Mouse (Mus musculus) olfactory bulb, adult 2 months (tissue): ENCODE measurements around the gene Ophn1. TPM values are rescaled to one million over a fixed set of nuclear protein-coding genes. Genes with fewer than 3 reads are reported as not detected.

Source experiments
- H3K27ac ChIP-seq: fragments of 200-500 bp; 2 replicates; pipeline ENCODE4 v1.5.1; 2012; ENCODE audit warnings: low read depth, low read length; ENCODE audit not compliant: insufficient read depth
- H3K4me1 ChIP-seq: fragments of 200-500 bp; 2 replicates; pipeline ENCODE4 v1.6.1; 2012; ENCODE audit warnings: low read length; ENCODE audit not compliant: control insufficient read depth, insufficient read depth
- H3K4me3 ChIP-seq: fragments of 200-500 bp; 2 replicates; pipeline ENCODE4 v1.5.1; 2012; ENCODE audit warnings: mild to moderate bottlenecking, low read depth, low read length, moderate library complexity; ENCODE audit not compliant: insufficient read depth
- CTCF ChIP-seq: fragments of 200-500 bp; IDR thresholded peaks from 2 replicates; pipeline ENCODE4 v1.5.1; 2012; ENCODE audit warnings: low read depth, mild to moderate bottlenecking, low read length, moderate library complexity; ENCODE audit not compliant: insufficient read depth
- POLR2A ChIP-seq: fragments of 200-500 bp; IDR thresholded peaks from 2 replicates; pipeline ENCODE4 v1.6.1; 2012; ENCODE audit warnings: mild to moderate bottlenecking, low read depth, low read length, moderate library complexity; ENCODE audit not compliant: insufficient read depth
- WGBS: fragments of 180-500 bp; shearing (Covaris S2); methylation state at CpG from one replicate; pipeline ENCODE4 v1.1.7; 2018; 5-methylcytosine and 5-hydroxymethylcytosine counted together
- polyA plus RNA-seq: library from polyadenylated mRNA; stranded (reverse); fragments of >200 nt; gene quantifications from 2 replicates; pipeline ENCODE4 v1.2.4, GENCODE M21; 2012; ENCODE audit warnings: low replicate concordance; ENCODE audit not compliant: missing spikeins, insufficient read depth, insufficient read length

Gene Ophn1
- polyA plus RNA-seq, 1 experiment = not detected

DNA sequence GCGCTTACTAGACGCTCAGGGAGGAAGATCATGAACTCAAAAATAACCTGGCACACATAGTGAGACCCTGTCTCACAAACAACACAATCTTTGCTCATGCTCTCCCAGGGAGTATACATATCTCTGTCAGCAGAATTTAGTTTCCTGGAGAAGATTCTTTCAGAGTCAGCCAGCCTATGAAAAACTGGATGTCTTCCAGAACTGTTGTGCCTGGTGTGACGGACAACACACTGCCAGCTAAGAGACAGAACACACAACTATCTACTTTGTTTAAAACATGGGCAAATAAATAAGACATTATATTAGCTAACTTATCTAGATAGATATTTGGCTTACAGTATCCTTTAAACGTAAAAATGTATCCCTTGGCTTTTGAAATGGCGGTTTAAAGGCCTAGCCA, 154.1 kb downstream of the Ophn1 start:
- TF ChIP-seq CTCF (no peak), POLR2A (no peak)
- no peaks in the 10 kb centered on the region for H3K4me1 ChIP-seq
- 76% methylated on average over 5 of the region's 5 CpGs for WGBS
- H3K27ac ChIP-seq = no peak overlapping the region
- H3K4me3 ChIP-seq = no peak overlapping the region

DNA sequence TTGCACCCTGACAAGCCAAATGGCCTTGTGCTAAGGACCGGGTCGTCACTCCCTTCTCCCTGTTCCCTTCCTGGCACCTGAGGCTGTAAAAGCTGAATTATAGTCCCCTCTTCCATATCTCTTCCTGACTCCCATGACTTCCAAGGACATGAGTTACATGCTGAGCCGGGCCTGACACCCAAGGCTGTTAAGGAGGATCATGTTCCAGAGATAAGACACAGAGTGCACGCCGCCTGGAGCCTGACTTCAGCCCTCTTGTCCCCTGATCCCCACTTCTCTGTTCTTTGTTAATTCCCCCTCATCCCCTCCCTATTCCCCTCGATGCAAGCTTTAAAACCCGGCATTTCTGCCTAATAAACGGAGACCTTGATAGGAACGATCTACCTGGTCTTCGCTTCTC, 167.8 kb downstream of the Ophn1 start:
- TF ChIP-seq CTCF (no peak), POLR2A (no peak)
- no peak overlapping the region for H3K4me3 ChIP-seq
- WGBS = 93% methylated on average over 10 of the region's 10 CpGs
- no peaks in the 10 kb centered on the region for H3K4me1 ChIP-seq
- H3K27ac ChIP-seq = no peak overlapping the region

DNA sequence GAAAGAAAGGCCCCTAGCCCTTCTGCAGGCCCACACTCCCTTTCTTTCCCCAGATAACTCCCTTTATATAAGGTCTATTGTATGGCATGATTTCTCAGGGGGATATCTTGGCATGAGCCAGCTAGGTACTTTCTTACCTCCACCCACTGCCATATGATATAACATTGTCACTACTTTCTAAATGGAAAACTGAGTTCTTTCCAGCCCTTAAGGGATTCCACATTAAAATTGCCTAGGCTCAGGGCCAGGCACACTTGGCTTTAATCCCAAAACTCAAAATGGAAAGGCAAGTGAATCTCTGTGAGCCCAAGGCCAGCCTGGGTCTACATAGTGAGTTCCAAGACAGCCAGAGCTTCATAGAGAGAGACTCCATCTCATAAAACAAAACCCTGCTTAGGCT, 183.1 kb downstream of the Ophn1 start:
- H3K4me3 ChIP-seq = no peak overlapping the region
- no peaks in the 10 kb centered on the region for H3K4me1 ChIP-seq
- no peak for TF ChIP-seq POLR2A
- no peak for TF ChIP-seq CTCF
- no peak overlapping the region for H3K27ac ChIP-seq

DNA sequence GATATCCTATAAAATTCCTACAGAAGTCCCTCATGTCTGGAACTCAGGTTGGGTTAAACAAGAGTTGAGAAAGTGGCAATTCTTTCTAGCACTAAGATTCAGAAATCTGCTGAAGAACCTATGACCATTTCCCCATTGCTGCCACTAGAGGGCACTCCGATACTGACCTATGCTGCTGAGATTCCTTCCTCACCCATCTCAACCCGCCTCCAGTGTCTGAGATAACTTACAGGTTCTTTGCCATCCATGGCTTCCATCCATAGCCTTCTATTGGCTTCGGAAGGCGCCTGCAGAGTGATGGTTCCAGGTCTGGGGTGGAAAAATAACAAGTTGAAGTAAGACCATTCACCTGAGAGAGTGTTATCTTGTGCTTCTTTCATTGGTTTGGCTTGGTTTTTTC, 189.2 kb downstream of the Ophn1 start:
- no peaks in the 10 kb centered on the region for H3K4me1 ChIP-seq
- H3K4me3 ChIP-seq = no peak overlapping the region
- no peak for TF ChIP-seq POLR2A
- TF ChIP-seq CTCF = no peak
- no peak overlapping the region for H3K27ac ChIP-seq
- 14% methylated on average over 4 of the region's 4 CpGs for WGBS

DNA sequence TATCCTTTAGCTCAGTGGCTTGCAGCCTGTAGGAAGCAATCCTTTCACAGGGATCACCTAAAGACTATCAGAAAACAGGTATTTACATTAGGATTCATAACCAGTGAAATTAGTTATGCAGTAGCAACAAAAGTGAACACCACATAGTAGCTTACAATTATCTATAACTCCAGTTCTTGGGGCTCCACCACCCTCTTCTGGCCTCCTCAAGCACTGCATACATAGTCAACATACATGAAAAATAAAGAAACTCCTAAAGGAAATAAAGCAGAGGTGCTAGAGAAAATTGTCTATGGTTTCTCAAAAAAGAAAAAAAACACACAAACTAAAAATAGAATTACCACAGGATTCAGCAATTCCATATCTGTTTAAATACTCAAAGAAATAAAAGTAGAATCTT, 208.2 kb downstream of the Ophn1 start:
- Histone ChIP-seq H3K4me1 (no peaks in the 10 kb centered on the region), H3K27ac (no peak overlapping the region), H3K4me3 (no peak overlapping the region)
- TF ChIP-seq CTCF (no peak), POLR2A (no peak)

DNA sequence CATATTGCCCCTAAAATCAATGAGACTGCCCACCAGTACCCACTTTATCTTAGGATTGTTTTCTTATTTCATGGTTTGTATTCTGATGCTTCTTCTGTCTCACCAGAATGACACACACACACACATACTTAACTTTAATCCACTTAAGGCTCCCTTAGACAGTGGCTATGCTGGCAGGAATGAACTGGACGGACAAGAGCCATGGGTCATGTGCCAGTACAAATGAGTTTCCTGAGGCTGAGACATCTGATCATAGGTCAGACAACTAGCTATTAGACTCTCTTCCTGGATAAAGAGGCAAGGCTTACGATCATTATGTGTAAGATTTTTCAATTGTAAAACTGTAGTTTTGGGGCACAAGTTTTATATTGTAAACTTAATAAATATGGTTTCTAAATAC, 209.5 kb downstream of the Ophn1 start:
- Histone ChIP-seq H3K4me3 (no peak overlapping the region), H3K27ac (no peak overlapping the region)
- WGBS = 58% methylated on average over 2 of the region's 2 CpGs

DNA sequence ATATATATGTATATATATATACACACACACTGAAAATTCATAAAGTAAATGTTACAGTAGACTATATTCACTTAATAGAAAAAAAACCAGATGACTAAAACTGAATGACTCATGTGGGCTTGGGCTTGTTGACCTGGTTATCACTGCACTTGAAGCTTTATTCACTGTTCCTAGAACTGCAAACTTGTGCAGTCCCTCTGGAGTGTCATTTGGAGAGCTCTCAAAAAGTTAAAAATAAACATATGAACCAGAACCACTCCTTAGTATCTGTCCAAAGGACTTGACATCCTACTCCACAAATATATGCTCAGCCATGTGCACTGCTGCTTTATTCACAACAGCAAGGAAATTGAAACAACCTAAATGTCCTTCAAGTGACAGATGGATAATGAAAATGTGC, 219.8 kb downstream of the Ophn1 start:
- TF ChIP-seq POLR2A (no peak), CTCF (no peak)
- Histone ChIP-seq H3K27ac (no peak overlapping the region), H3K4me3 (no peak overlapping the region), H3K4me1 (no peaks in the 10 kb centered on the region)

More for the DNA sequence above, 209.5 kb downstream of the Ophn1 start:
- TF ChIP-seq POLR2A (no peak), CTCF (no peak)
- H3K4me1 ChIP-seq = no peaks in the 10 kb centered on the region

DNA sequence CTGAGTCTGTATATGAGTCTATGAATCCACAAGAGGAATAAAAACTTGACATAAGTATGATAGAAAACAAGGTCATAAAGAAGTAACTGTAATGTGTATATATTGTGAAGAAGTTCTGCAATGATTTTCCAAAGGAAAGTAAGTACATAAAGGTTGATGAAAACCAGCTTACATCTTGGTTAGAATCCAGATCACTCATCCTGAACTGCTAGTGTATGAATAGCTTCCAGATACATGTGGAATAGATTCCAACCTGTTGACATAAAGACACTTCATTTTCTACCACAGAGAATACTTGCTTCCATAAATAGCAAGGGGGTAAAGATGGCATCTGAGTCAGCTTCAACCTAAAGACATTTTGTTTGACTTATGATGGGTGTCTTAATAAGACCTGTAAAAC, 239.4 kb downstream of the Ophn1 start:
- TF ChIP-seq CTCF = no peak
- TF ChIP-seq POLR2A = no peak
- no peaks in the 10 kb centered on the region for H3K4me1 ChIP-seq
- H3K27ac ChIP-seq = no peak overlapping the region
- H3K4me3 ChIP-seq = no peak overlapping the region

DNA sequence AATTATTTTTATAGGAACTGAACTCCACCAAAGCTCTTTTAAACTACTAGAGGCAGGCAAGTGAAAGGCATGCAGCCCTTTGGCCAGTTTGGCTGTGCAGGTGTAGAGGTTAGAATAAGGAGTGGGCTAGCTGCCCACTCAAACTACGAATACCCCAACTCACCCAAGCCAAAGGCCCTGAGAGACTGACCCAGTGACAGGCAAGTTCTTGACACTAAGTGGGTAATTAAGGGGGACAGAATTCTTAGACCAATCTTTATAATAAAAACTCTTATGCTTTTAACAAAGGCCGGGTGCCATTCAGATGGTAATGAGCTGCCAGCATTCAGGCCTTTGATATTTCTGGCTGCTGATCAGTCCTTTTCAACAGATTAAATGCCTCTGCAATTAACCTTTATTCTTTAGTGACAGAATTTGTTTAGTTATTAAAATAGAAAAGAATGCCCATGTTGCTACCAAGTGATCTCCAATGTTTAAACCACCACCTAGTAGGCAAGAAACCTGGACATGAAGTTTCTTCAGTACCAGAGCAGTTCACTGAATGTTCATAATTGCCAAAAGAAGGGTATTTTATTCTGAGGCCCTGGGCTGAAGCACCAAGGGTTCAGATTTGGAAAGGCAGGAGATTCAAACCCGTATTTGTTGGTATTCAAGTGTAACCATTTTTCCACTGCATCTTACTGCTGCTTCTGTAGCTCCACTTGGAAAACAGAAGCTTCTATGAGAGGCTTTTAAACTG, 262.0 kb downstream of the Ophn1 start:
- Histone ChIP-seq H3K4me3 (no peak overlapping the region), H3K4me1 (no peaks in the 10 kb centered on the region), H3K27ac (no peak overlapping the region)
- 62% methylated on average over 3 of the region's 3 CpGs for WGBS
- TF ChIP-seq CTCF (no peak), POLR2A (no peak)

DNA sequence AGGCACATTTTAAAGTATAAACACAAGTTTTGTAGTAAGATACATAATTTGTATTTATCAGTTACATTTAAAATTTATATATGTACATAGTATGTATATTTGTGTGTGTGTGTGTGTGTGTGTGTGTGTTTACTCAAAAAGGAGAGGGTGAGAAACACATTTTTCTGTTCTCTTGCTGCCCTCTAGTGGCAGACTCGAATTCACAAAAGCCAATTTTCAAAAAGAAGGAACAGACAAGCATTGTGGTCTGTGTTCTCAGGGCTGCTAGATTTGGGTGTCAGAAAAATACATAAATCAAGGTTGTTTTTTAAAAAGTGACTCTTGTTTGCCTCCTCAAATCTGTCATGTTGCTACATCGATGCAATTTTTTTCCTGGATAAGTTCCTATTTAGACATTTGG, 272.0 kb downstream of the Ophn1 start:
- WGBS = 2% methylated on average over 2 of the region's 2 CpGs
- H3K27ac ChIP-seq = no peak overlapping the region
- H3K4me1 ChIP-seq = no peaks in the 10 kb centered on the region
- no peak overlapping the region for H3K4me3 ChIP-seq
- no peak for TF ChIP-seq CTCF
